Mouse (Mus musculus) adrenal gland, postnatal 10 days (tissue): ENCODE measurements around the gene Plekha4. TPM values are rescaled to one million over a fixed set of nuclear protein-coding genes. Genes with fewer than 3 reads are reported as not detected.

ENCODE experiments used
- DNase-seq: peaks from one replicate; pipeline ENCODE4 v3.0.0; 2021; ENCODE audit warnings: mixed read lengths
- total RNA-seq, 2 experiments: library from RNA; stranded (reverse); gene quantifications; 2 replicates each; pipeline ENCODE4 v1.2.3; 2021

Plekha4 gene
- total RNA-seq, 2 experiments from 2014 or later, result 5.4 to 9.2 TPM

DNA sequence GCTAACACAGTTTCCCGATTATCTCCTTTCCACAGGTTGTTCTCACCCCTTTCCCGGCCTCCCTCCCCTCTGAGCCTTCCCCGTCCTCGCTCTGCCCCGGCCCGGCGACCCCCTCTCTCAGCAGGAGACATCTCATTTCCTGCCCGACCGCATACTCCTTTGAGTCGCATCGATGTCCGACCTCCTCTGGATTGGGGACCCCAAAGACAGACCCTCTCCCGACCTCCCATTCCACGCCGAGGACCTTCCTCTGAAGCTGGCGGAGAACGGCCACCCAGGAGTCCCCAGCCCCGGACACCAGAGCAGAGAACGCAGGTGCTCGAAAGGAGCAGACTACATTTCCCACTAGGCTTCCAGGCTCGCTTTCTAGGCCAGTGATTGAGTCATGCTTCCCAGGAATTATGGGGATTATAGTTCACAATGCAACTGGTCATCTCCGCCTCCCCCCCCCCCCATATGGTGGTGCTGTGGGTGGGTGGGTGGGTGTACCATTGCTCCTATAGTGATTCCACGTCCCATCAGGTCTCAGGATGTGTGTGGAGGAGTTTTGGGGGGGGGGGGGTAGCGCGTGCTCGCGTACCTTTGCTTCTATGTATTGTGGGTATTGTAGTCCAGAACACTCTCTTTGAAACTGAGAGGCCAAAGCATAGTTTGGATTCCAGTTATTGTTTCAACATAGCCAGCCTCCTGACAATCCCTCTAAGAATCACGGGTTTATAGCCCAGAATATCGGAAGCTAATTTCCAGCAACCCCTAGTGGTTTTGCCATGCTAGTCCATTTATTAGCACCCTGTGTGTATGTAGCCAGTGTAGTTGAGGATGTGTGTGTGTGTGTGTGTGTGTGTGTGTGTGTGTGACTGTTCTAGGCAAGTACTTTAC, 12.3 kb downstream of the Plekha4 start:
- DNase-seq, result peak; percentile 65

DNA sequence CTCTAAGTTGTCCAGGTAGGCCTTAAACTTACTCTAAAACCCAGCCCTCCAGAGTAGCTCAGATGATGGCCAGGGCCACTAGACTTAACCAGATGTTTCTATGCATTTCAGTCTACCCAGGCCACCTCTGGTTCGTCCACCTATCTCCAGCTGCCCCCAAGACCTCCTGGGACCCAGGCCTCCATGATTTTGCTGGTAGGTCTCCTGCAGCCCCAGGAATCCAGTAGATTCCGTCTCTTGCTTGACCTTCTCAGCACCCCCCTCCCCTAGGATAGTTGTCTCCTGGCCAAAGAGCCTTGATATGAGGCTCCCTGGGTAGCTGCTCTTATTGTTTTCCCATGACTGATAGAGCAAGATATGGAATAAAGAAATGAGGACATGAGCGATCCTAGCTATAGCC, 13.0 kb downstream of the Plekha4 start:
- DNase-seq, result no peak

DNA sequence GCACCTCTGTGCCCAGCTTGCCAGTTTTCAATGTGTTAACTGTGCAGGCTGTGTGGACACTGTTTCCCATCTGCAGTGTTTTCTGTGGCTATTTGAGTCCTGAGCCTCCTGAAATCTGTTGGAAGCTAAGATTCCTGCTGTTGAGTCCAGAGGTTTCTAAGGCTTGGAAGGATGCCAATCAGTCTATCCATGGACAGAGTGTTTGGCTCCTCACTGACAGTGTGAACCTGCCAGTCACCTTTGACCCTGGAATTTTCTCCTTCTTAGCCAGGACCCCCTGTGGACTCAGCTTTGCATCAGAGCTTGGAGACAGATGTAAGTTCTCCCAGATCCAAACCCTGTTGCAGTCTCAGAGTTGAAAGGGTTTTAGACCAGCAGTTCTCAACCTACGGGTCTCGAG, 14.1 kb downstream of the Plekha4 start:
- no peak for DNase-seq

DNA sequence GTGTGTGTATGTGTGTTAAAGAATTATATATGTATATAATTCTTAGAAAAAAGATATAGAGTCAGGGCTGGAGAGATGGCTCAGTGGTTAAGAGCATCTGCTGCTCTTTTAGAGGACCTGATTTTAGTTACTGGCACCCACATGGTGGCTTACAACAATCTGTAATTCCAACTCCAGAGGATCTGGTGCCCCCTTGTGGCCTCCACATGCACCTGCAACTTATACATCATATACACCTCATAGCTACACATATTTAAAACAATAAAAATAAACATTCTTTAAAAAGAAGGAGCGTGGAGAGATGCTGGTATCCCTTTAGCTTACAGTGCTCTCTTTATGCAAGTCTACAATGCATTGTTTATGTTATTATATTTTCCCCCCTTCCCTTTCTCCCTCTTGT, 18.4 kb downstream of the Plekha4 start:
- no peak for DNase-seq

DNA sequence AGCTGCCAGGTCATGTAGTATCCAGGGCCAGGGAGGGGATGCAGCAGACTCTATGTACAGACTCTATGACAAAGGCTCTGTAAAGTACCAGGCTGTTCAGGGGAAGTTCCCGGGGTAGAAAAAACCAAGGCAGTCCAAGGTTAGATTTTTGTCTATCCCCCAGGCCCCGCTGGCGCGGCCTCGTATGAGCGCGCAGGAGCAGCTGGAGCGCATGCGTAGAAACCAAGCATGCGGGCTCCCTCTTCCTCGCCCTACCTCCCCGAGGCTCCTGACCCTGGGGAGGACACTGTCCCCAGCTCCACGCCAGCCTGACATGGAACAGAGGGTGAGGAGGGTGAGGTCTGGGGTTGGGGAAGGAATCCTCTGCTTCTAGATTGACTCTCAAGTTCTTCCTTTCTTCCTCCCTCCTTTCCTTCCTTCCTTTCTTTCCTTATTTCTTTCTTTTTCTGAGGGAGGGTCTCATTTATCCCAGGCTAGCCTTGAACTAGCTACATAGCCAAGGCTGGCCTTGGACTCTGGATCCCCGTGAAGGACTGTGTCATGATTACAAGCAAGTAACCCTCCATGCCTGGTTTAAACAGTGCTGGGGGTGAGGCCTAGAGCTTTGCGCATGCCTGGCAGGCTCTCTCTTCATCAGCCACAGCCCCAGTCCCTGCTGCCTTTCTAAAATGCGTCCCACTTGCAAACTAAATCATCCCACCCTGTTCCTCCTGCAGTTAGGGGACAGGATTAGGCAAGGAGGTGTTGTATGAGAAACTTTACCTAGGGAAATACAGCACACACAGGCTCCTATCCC, 23.7 kb downstream of the Plekha4 start:
- DNase-seq, result no peak

DNA sequence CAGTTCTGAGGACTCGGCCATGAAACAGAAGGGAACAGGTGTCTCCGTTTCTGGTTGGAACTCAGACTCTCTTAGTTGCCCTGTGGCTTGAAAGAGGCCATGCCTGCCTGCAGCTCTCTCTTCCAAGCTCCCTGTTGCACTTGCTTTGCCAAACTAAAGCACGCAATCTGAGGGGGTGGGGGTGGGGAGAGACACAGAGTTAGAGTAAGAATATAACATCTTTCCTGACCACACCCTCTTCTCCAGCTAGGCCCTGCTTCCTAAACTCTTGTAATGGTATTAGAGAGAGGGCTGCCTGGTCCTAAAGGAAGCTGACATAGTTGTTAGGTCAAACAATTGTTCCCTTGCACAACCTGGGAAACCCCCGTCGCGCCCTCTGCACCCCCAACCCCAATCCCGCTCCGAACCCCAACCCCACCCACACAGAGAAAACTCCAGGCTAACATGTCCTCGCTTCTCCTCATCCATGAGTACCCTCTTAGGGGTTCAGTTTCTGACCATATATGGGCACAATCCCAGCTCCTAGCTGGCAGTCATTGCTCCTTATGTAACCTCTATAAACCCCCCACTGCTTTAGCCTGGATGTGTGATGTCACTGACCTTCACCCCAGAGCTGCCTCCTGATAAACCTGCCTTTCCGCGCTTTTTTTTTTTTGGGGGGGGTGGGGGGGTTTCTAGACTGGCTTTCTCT, 24.8 kb downstream of the Plekha4 start:
- DNase-seq, result no peak

DNA sequence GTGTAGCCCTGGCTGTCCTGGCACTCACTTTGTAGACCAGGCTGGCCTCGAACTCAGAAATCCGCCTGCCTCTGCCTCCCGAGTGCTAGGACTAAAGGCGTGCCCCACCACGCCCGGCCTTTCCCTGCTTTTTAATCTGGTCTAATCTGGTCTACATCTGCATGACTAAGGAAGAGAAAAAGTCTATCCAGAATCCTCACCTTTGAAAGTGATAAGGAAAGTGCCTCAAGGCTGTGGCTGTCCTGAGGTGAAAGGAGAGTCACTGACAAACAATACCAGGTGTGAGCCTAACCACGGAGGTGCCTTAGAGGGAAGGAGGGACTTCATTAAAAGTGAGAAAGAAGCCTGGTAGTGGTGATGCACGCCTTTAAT, 25.4 kb downstream of the Plekha4 start:
- no peak for DNase-seq

DNA sequence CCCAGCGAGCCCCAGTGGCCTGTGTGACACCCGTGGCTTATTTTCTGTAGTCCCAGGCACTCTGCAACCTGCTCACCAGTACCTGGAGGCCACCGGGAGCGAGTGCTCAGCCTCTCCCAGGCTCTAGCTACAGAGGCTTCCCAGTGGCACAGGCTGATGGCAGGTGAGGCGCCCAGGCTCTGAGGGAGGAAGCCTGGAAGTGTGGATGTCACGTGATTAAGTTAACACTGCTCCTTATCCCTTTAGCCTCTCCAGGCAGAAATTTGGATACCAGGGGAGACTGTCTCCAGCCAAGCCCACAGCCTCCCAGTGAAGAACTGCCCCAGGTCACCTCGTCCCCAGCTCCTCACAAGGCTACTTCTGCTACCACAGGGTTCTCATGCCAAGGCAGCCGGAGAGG, 27.4 kb downstream of the Plekha4 start:
- DNase-seq, result no peak

DNA sequence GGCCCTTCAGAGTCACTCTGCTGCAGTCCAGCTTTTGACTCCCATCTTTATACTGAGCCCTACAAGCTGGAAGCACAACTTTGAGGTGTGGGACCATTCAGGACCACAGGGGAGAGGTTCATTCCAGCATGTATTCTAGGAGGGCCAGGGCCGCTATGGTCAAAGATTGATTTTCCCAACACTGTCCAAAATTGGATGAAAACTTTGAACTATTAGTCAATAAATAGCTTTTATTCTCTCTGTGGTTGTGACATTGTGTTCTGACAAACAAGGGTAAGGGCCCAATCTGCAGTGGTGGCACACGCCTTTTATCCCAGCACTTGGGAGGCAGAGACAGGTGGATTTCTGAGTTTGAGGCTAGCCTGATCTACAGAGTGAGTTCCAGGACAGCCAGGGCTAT, 27.9 kb downstream of the Plekha4 start:
- no peak for DNase-seq

DNA sequence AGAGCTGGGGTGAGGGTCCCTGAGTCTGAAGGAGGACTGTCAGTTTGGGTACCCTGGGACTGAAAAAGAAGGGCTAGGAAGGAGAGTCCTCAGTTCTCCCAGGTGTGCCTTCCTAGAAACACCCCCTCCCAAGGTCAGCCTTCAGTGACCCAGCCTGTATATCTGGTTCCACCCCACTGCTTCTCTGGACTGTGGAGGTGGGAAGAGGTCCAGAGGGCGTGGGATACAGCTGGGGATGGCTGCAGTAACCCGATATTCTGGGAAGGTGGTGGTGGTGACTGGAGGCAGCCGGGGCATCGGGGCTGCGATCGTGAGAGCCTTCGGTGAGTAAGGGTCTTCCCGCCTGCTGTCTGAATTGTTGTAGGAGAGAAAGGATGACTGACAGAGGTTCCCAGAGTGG, 28.6 kb downstream of the Plekha4 start, which contains the start of gene Hsd17b14:
TSS of gene Hsd17b14 (plus strand) at position 150 of the 400 bp plus-strand sequence.
- no peak for DNase-seq

DNA sequence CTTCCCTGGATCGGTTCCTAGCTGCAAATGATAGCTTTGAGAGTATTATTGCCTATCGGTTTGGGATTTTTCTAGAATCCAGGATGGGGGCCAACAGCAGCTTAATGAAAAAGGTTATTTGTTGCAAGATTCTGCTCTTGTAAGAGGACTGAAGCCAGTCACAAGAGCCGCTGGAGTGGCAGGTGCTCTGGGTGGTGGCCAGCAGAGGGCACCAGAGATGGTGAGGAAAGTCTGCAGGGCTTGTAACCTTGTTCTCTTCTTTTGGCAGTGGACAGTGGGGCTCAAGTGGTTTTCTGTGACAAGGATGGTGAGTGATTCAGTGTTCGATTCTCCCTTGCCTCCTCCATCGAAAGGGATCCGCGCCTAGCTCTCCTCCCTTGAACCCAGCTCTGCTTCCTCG, 29.7 kb downstream of the Plekha4 start:
- peak; percentile 92 for DNase-seq

DNA sequence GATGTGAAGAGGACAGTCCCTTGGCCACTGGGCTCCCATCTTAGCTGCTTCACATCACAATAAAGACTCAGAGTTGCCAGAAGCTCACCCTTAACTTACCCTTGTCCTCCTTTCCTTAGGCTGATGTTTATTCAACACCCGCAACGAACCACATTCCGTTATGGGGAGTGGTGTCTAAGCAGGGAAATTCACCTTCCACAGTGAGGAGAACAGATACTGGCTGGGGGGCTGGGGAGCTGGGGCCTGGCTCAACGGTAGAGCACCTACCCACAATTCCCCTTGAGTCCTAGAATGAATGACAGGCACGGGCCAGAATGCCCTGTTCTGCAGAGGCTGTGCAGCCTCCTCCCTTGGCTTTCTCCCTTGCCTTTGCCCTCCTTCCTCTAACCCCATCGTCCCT, 32.8 kb downstream of the Plekha4 start:
- DNase-seq, result no peak

DNA sequence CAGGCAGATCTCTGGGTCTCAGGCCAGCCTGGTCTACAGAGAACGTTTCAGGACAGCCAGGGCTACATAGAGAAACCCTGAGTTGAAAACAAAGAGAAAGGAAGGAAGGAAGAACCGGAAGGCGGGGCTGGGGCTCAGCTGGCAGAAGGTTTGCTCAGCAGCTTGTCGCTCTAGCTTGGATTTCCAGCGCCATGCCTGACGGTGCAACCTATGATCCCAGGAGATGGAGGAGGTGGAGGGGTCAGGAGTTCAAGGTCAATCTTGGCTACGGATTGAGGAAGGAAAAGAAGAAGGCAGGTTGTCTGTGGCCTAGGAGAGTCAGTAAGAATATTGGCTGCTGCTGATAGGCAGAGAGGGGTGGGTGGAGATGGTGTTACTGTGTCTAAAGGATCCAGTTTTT, 34.1 kb downstream of the Plekha4 start:
- no peak for DNase-seq

DNA sequence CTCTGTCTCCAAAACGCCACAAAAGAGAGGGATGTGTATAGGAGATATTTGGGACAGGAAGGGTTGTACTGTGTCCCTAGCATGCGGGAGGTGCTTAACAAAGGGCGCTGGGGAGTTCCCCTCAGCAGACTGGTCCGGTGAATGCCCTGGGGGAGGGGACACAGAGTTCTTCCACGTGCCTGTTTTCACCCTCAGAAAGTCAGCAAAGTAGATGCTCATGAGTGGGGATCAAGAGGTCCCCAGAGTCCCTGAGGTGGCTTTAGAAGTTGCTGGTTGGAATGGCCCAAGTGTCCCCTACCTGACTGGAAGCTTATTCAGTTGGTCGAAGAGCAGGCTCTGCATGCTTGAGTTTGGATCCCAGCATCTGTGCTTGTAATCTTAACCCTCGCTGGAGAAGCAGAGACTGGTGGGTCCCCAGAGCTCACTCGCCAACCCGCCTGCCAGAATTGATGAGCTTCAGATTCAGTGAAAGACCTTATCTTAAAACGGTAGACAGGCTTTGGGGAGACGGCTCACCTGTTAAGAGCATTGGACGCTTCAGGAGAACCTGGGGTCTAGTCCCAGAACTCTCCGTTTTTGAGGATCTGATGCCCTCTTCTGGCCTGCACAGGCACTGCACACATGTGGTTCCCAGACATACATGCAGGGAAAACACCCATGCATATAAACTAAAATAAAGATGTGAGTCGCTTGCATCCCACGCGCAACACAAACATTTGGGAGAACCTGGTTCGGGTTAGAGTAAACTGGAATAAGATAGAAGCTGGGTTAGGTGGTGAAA, 34.9 kb downstream of the Plekha4 start:
- DNase-seq, result peak; percentile 84

DNA sequence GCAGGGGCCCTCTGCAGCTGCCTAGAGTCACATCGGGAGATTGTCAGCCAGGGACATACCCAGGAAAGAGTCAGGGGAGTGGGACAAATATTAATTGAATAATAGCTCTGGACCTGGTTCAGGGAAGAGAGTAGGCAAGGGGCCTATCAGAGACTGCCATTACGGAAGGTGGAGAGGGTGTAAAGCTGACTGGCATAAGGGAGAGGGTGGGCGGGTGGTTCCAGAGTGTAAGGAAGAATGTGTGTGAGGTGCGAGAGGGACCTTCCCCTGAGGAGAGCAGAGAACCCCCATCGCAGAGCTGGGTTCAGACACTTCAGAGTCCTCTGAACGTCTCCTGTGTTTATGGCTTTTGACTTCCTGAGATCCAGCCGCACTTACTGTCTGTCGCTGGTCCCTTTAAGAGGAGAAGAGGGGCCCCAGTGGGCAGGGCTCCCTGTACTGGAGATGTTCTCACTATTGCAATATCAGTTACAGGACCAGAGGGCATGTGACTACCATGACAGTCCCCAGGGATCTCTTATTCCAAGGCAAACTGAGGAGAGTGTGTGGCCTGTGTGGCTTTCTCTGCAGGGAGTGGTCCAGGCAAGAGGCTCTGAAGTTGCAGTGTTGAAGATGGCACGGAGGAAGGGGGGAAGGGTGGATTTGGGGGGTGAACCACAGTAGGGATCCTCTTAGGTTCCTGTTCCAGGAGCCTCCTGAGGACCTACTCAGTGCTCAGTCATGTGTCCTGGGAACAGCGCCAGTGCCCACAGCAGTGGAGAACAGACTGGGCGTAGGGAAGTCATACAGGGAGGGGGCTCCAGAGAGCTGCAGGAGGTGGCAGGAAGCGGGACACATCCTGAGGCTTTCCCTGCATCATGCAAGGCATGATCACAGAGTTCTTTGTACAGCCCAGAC, 35.7 kb downstream of the Plekha4 start:
- no peak for DNase-seq

DNA sequence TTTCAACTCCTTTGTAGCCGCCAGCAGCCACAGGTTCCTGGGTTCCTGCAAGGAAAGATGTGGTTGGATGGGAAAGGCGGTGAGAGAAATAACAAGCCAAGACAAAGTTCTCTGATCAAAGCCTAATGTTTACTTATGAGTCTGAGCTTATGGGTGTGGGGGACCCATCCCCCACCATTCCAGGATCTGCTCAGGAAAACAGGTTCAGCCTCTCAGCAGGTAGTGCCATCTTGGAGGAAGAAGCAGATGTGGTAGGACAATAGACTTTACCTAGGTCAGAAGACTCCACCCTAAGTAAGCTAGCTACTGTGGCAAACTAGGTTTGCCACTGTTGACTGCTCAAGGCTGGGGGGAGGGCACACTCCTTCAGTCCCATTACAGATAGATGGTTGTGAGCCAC, 38.7 kb downstream of the Plekha4 start:
- no peak for DNase-seq

DNA sequence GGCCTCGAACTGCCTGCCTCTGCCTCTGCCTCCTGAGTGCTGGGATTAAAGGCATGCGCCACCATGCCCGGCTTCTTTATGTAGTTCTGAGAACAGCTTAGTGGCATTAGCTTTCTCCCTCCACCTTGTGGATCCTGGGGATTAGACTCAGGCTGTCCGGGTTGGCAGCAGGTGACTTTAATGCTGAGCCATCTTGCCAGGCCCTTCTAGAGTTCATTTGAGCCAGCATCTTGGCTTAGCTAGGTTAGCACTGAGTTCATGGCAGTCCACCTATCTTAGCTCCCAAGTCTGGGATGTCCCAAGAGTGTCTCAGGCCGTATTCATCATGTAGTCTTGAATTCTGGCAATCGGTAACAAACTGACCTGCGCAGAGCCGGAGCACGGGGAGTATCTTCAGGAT, 39.3 kb downstream of the Plekha4 start:
- no peak for DNase-seq

DNA sequence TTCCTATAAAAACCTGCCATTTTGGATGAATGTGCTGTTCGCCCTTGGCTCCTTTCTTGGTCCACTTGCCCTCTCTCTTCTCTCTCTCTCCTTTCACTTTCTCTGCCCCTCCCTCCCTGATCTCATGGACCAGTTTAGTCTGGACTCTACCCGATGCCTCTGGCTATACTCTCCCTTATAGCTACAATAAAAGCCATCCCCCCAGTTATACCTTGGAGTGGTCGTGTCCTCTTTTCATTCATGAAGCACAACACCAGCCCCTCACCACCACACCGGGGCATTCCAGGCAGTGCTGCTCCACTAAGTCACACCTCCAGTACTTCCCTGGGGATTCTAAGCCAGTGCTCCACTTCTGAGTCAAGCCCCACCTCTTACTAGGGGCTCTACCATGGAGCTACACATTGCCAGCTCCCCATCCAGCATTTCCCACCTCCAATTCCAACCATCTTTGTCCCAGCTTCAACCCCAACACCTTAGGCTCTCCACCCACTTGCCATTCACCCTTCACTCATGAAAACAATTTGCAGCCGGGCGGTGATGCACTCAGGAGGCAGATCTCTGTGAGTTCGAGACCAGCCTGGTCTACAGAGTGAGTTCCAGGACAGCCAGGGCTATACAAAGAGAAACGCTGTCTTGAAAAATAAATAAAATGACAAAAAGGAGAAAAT, 41.1 kb downstream of the Plekha4 start:
- no peak for DNase-seq

DNA sequence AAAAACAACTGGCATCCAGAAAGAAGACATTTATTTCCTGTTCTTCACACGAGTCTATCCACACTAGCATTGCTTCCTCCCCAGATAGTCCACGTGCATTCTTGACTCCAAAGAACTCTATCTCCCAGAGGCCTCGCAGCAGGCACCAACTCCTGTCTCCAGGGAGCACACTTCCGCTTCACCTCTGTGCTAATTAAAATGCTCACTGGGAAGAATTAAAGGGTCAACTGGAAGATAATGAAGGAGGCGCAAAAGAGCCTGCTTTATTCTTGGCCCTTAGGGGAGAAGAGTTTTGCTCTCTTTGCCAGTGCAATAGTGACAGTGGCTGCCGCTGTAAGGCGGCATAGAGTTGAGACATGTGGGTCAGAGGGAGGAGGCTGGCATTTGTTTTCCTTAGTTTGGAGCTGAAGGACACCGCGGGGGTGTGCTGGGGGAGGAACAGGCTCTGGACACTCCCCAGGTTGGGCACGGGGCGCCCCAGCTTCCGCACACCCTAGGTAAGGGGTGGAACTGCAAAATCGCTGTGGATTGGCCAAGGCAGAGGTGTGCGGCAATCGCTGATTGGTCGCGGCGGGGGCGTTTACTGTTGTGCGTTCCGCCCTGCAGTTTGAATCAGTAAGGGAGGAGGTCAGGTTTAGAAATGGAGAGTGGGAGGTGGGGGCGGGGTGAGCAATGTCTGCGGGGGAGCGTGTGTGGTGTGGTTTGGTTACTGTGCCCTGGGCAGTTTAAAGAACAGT, 41.8 kb downstream of the Plekha4 start:
- DNase-seq, result peak; percentile 96
